Mouse (Mus musculus) CH12.LX (cell line): ENCODE results near the gene Tnfaip3.

Source experiments
- BHLHE40 ChIP-seq: IDR thresholded peaks from 2 replicates; pipeline ENCODE4 v1.6.1; 2011; ENCODE audit warnings: mild to moderate bottlenecking, low read depth, low read length, improper control_type of control experiment
- CTCF ChIP-seq, 2 experiments: IDR thresholded peaks in 1 of 2; conservative IDR thresholded peaks in 1 of 2; 2 replicates each; pipeline ENCODE4 v1.5.1; 2011 to 2012; ENCODE audit warnings: low read depth in 2 of 2, low read length in 2 of 2, improper control_type of control experiment in 1 of 2, inconsistent platforms in 1 of 2, mild to moderate bottlenecking in 1 of 2, moderate library complexity in 1 of 2
- ETS1 ChIP-seq: conservative IDR thresholded peaks from 2 replicates; pipeline ENCODE4 v1.6.1; 2012; ENCODE audit warnings: low read depth, mild to moderate bottlenecking, inconsistent platforms, low read length, improper control_type of control experiment, moderate library complexity
- GABPA ChIP-seq: IDR thresholded peaks from 2 replicates; pipeline ENCODE4 v1.6.1; 2012; ENCODE audit warnings: low read depth, low read length, improper control_type of control experiment, inconsistent platforms; ENCODE audit not compliant: insufficient replicate concordance
- KAT2A ChIP-seq: IDR thresholded peaks from 2 replicates; pipeline ENCODE4 v1.6.1; 2012; ENCODE audit warnings: low read length, improper control_type of control experiment, inconsistent platforms; ENCODE audit not compliant: insufficient replicate concordance
- POLR2A ChIP-seq: IDR thresholded peaks from 2 replicates; pipeline ENCODE4 v1.6.1; 2011; ENCODE audit warnings: low read depth, mild to moderate bottlenecking, improper control_type of control experiment, low read length
- TCF12 ChIP-seq: IDR thresholded peaks from 2 replicates; pipeline ENCODE4 v1.6.1; 2014; ENCODE audit warnings: low read depth, mild to moderate bottlenecking, inconsistent platforms, low read length, improper control_type of control experiment
- USF2 ChIP-seq: conservative IDR thresholded peaks from 2 replicates; pipeline ENCODE4 v1.6.1; 2011; ENCODE audit warnings: low read depth, low read length, improper control_type of control experiment

- TF ChIP-seq KAT2A = no peak
- TF ChIP-seq ETS1 = 0 out of 2 replicates have a peak, but pooled peaks have one; percentile 8
- TF ChIP-seq POLR2A = no peak
- no peak for TF ChIP-seq GABPA
- no peak for TF ChIP-seq CTCF (conservative IDR thresholded peaks at IDR 0.05 in 1 of 2, IDR thresholded peaks at IDR 0.05 in 1 of 2; ENCODE audit: low read depth in 2 of 2, low read length in 2 of 2)
- no peak for TF ChIP-seq BHLHE40
- no peak for TF ChIP-seq USF2
- TF ChIP-seq TCF12 = 0 out of 2 replicates have a peak, but pooled peaks have one; percentile 11
Measured at GRCm38 (mm10) chr10:19033696-19034095, 18.2 kb upstream of the Tnfaip3 start.
